Mouse (Mus musculus) spleen, adult 2 months (tissue): ENCODE measurements around the gene Gm49450. TPM values are rescaled to one million over a fixed set of nuclear protein-coding genes. Genes with fewer than 3 reads are reported as not detected.

Experiments
- DNase-seq, 2 experiments: peaks; one replicate each; pipeline versions ENCODE4 v3.0.0 to v3.0.0-alpha.2; 2012 to 2021; ENCODE audit warnings: low spot score in 2 of 2, low read depth in 1 of 2
- H3K27ac ChIP-seq: fragments of 200-500 bp; 2 replicates; pipeline ENCODE4 v1.5.1; 2012; ENCODE audit warnings: low read length, inconsistent platforms; ENCODE audit not compliant: insufficient read depth
- H3K27me3 ChIP-seq: fragments of 200-500 bp; 2 replicates; pipeline ENCODE4 v1.6.1; 2012; ENCODE audit warnings: mild to moderate bottlenecking, moderate library complexity, low read length, inconsistent platforms; ENCODE audit not compliant: control insufficient read depth, insufficient read depth
- H3K36me3 ChIP-seq: fragments of 200-500 bp; 2 replicates; pipeline ENCODE4 v1.6.1; 2012; ENCODE audit warnings: mild to moderate bottlenecking, low read length, inconsistent platforms; ENCODE audit not compliant: control insufficient read depth, insufficient read depth
- H3K4me1 ChIP-seq: fragments of 200-500 bp; 2 replicates; pipeline ENCODE4 v1.6.1; 2011; ENCODE audit warnings: inconsistent platforms; ENCODE audit not compliant: control insufficient read depth, insufficient read depth, insufficient read length
- H3K4me3 ChIP-seq: fragments of 200-500 bp; 2 replicates; pipeline ENCODE4 v1.5.1; 2011; ENCODE audit warnings: mild to moderate bottlenecking, inconsistent platforms; ENCODE audit not compliant: insufficient read depth, insufficient read length; ENCODE audit errors: extremely low read depth
- CTCF ChIP-seq: fragments of 200-500 bp; IDR thresholded peaks from 2 replicates; pipeline ENCODE4 v1.5.1; 2011; ENCODE audit warnings: mild to moderate bottlenecking, inconsistent platforms; ENCODE audit not compliant: insufficient read depth, insufficient read length, insufficient replicate concordance; ENCODE audit errors: extremely low read depth
- POLR2A ChIP-seq: fragments of 200-500 bp; IDR thresholded peaks from 2 replicates; pipeline ENCODE4 v1.6.1; 2011; ENCODE audit warnings: low read depth, low read length, inconsistent platforms
- WGBS: fragments of 180-500 bp; shearing (Covaris S2); methylation state at CpG from one replicate; pipeline ENCODE4 v1.1.7; 2018; 5-methylcytosine and 5-hydroxymethylcytosine counted together
- polyA plus RNA-seq: library from polyadenylated mRNA; depleted of rRNA; stranded (reverse); fragments of >200 nt; gene quantifications from 2 replicates; pipeline ENCODE4 v1.2.3, GENCODE M21; 2012; rRNA removed

Gm49450 gene
- polyA plus RNA-seq = 16.3 and 63.6 TPM in 2 replicates

- peak; percentile 92 to 95 for DNase-seq
- Histone ChIP-seq H3K4me1 (no peaks in the 10 kb centered on the region; the same call in 1 of the 2 replicates), H3K27ac (peak within 1 kb of the TSS; percentile 97), H3K36me3 (peaks cover 2% of the 10 kb centered on the region), H3K4me3 (peak within 1 kb of the TSS; percentile 92), H3K27me3 (no peaks in the 10 kb centered on the region)
- WGBS = 13% methylated on average over 28 of the region's 28 CpGs
- TF ChIP-seq CTCF (no peak), POLR2A (peak; percentile 97)
Measured at GRCm38 (mm10) chr15:98953401-98954356, at the start of gene Gm49450, which contains the start of gene Tuba1a. TSS of gene Gm49450 (minus strand) at chr15:98953551. TSS of gene Tuba1a (minus strand) at chr15:98953703.

- 21% methylated on average over 17 of the region's 17 CpGs for WGBS
- DNase-seq = no peak
Measured at GRCm38 (mm10) chr15:99001451-99001931, 48.1 kb upstream of the Gm49450 start.

GRCm38 (mm10) chr15:99000535-99001283 lies 47.4 kb upstream of the Gm49450 start:
- Histone ChIP-seq H3K27me3 (0 out of 2 replicates have a peak, but pooled peaks cover 3% of the 10 kb centered on the region), H3K4me1 (no peaks in the 10 kb centered on the region), H3K27ac (no peak overlapping the region), H3K36me3 (no peaks in the 10 kb centered on the region), H3K4me3 (no peak overlapping the region)
- peak; percentile 32 to 35 for DNase-seq
- 51% methylated on average over 14 of the region's 14 CpGs for WGBS
- TF ChIP-seq CTCF (no peak), POLR2A (no peak)

More at GRCm38 (mm10) chr15:99001451-99001931, 48.1 kb upstream of the Gm49450 start:
- H3K27me3 ChIP-seq = 0 out of 2 replicates have a peak, but pooled peaks cover 3% of the 10 kb centered on the region
- no peaks in the 10 kb centered on the region for H3K36me3 ChIP-seq
- H3K27ac ChIP-seq = peak overlapping the region; percentile 53; the same call in 1 of the 2 replicates
- no peak overlapping the region for H3K4me3 ChIP-seq
- no peaks in the 10 kb centered on the region for H3K4me1 ChIP-seq
- TF ChIP-seq CTCF (no peak), POLR2A (no peak)

GRCm38 (mm10) chr15:98998775-98999157 lies 45.4 kb upstream of the Gm49450 start:
- DNase-seq = no peak
- H3K36me3 ChIP-seq = no peaks in the 10 kb centered on the region
- TF ChIP-seq CTCF = no peak
- TF ChIP-seq POLR2A = no peak
- 20% methylated on average over 6 of the region's 6 CpGs for WGBS
- no peak overlapping the region for H3K27ac ChIP-seq
- H3K4me3 ChIP-seq = no peak overlapping the region
- H3K27me3 ChIP-seq = 0 out of 2 replicates have a peak, but pooled peaks cover 3% of the 10 kb centered on the region
- H3K4me1 ChIP-seq = no peaks in the 10 kb centered on the region

GRCm38 (mm10) chr15:98997938-98998774 lies 44.8 kb upstream of the Gm49450 start:
- Histone ChIP-seq H3K27ac (no peak overlapping the region), H3K4me3 (no peak overlapping the region), H3K27me3 (0 out of 2 replicates have a peak, but pooled peaks cover 3% of the 10 kb centered on the region), H3K4me1 (peaks cover 3% of the 10 kb centered on the region; the same call in 1 of the 2 replicates), H3K36me3 (no peaks in the 10 kb centered on the region)
- no peak for TF ChIP-seq CTCF
- no peak for TF ChIP-seq POLR2A
- WGBS = 72% methylated on average over 13 of the region's 13 CpGs
- no peak for DNase-seq
